Mouse (Mus musculus) forebrain, embryonic 14.5 days (tissue): ENCODE results near the gene Pank4. TPM values are rescaled to one million over a fixed set of nuclear protein-coding genes. Genes with fewer than 3 reads are reported as not detected.

Experiments
- ATAC-seq: fragments of 200-750 bp; cut with Nextera tagmentation; 2 replicates; pipeline ENCODE4 v1.8.0; 2017; ENCODE audit warnings: mild to moderate bottlenecking, moderate library complexity
- DNase-seq: peaks from one replicate; pipeline ENCODE4 v3.0.0-alpha.2; 2015; ENCODE audit warnings: low spot score
- H3K27ac ChIP-seq: fragments of 300-500 bp; sonication (generic); 2 replicates; pipeline ENCODE4 v1.5.1; 2014; ENCODE audit warnings: low read depth, mild to moderate bottlenecking, control low read depth, low read length, moderate library complexity
- H3K27me3 ChIP-seq: fragments of 300-500 bp; sonication (generic); replicated peaks from 2 replicates; pipeline ENCODE4 v1.6.1; 2014; ENCODE audit warnings: low read length, control low read depth, mixed read lengths; ENCODE audit not compliant: control insufficient read depth, insufficient read depth
- H3K36me3 ChIP-seq: fragments of 300-500 bp; sonication (generic); 2 replicates; pipeline ENCODE4 v1.6.1; 2014; ENCODE audit warnings: low read length, control low read depth; ENCODE audit not compliant: control insufficient read depth, insufficient read depth
- H3K4me1 ChIP-seq: fragments of 300-500 bp; sonication (generic); 2 replicates; pipeline ENCODE4 v1.6.1; 2014; ENCODE audit warnings: antibody characterized with exemption, low read length, control low read depth; ENCODE audit not compliant: control insufficient read depth, insufficient read depth
- H3K4me2 ChIP-seq: fragments of 300-500 bp; sonication (generic); 2 replicates; pipeline ENCODE4 v1.6.1; 2014; ENCODE audit warnings: mild to moderate bottlenecking, control low read depth, low read length
- H3K4me3 ChIP-seq: fragments of 300-500 bp; sonication (generic); 2 replicates; pipeline ENCODE4 v1.5.1; 2014; ENCODE audit warnings: low read depth, low read length, control low read depth
- H3K9ac ChIP-seq: fragments of 300-500 bp; sonication (generic); 2 replicates; pipeline ENCODE4 v1.6.1; 2014; ENCODE audit warnings: mild to moderate bottlenecking, low read length, control low read depth, moderate library complexity
- H3K9me3 ChIP-seq: fragments of 300-500 bp; sonication (generic); replicated peaks from 2 replicates; pipeline ENCODE4 v1.6.1; 2016; ENCODE audit warnings: low read length, control low read depth, mixed read lengths; ENCODE audit not compliant: control insufficient read depth
- WGBS: fragments of 180-500 bp; shearing (Covaris S2); extraction: QIAGEN DNeasy Blood & Tissue Kit; methylation state at CpG from one replicate; pipeline ENCODE4 v1.1.7; 2014; 5-methylcytosine and 5-hydroxymethylcytosine counted together
- polyA plus RNA-seq: library from polyadenylated mRNA; unstranded; fragments of >200 nt; fragmentation: Nextera tagmentation; extraction: Ambion mirVana; gene quantifications from 2 replicates; pipeline ENCODE4 v1.2.1, GENCODE M21; 2014

Gene Pank4
- polyA plus RNA-seq, 1 experiment from 2014 or later = 34.6 TPM

DNA sequence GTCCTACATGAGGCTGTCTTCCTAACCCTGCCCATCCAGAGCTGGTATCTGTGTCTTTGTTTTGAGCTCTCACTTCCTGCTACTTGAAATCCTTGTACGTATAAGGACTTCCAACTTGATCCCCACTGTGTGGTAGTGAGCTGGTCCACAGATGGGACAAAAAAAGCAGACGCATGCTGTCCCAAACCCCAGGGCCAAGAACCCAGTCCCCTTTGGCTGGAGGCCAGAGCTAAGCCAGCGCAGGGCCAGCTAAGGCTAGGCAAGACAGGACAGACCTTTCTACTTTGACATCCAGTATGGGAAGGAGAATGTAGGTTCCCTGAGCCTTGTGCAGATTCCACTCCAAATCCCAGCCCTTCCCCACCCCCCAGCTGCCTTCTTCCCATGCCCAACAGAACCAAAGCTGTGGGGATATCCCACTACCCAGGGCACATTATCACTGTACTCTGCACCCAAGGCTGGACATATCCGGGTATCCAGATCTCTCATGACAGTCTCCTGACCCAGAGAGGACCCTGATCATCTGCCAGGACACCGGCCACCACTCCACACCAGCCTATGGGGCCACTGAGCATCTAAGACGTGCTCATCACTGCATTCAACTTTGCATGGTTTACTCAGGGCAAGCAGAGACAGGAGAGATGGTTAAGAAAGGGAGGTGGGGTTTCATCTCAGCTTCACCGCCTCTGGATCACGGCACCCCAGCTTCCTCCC, 47.5 kb downstream of the Pank4 start:
- Histone ChIP-seq H3K27ac (no peak overlapping the region), H3K4me2 (no peak overlapping the region), H3K9ac (no peak overlapping the region), H3K27me3 (no peaks in the 10 kb centered on the region), H3K4me3 (no peak overlapping the region), H3K36me3 (no peaks in the 10 kb centered on the region), H3K4me1 (no peaks in the 10 kb centered on the region), H3K9me3 (no peaks in the 10 kb centered on the region)
- 75% methylated on average over 8 of the region's 8 CpGs for WGBS
- DNase-seq (no peak), ATAC-seq (no peak)

- WGBS = 81% methylated on average over 2 of the region's 2 CpGs
- H3K9me3 ChIP-seq = no peaks in the 10 kb centered on the region
- no peak for DNase-seq
- no peak overlapping the region for H3K4me2 ChIP-seq
- H3K27me3 ChIP-seq = no peaks in the 10 kb centered on the region
- no peak overlapping the region for H3K9ac ChIP-seq
- H3K27ac ChIP-seq = no peak overlapping the region
- no peak for ATAC-seq
- no peaks in the 10 kb centered on the region; the same call in 1 of the 2 replicates for H3K4me1 ChIP-seq
- no peak overlapping the region for H3K4me3 ChIP-seq
- H3K36me3 ChIP-seq = no peaks in the 10 kb centered on the region
Observed at GRCm38 (mm10) chr4:155012115-155012514, 48.2 kb downstream of the Pank4 start.

DNA sequence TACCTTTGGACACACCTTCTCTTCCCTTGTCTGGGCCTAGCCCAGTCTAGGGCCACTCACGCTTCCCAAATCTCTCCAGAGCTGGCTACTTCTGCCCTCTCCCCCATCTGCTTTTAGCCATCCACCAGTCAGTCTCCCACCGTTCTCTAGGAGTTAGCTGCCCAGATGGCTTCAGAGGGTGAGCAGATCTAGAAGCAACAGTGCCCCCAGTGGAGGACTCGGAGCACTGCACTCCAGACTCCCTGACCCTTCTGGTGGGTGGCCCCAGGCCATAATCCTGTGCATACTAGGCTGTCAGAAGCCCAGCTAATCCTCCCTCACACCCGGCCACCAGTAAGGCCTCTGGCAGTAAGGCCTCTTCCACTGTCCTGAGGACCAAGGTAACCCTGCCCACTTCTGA, 48.9 kb downstream of the Pank4 start:
- Histone ChIP-seq H3K4me1 (peaks cover 2% of the 10 kb centered on the region; the same call in 1 of the 2 replicates), H3K4me3 (no peak overlapping the region), H3K27me3 (no peaks in the 10 kb centered on the region), H3K9me3 (no peaks in the 10 kb centered on the region), H3K36me3 (no peaks in the 10 kb centered on the region), H3K9ac (no peak overlapping the region), H3K4me2 (no peak overlapping the region), H3K27ac (no peak overlapping the region)
- WGBS = 2% methylated on average over 4 of the region's 4 CpGs
- peak; percentile 80 for DNase-seq
- ATAC-seq = peak; percentile 52

DNA sequence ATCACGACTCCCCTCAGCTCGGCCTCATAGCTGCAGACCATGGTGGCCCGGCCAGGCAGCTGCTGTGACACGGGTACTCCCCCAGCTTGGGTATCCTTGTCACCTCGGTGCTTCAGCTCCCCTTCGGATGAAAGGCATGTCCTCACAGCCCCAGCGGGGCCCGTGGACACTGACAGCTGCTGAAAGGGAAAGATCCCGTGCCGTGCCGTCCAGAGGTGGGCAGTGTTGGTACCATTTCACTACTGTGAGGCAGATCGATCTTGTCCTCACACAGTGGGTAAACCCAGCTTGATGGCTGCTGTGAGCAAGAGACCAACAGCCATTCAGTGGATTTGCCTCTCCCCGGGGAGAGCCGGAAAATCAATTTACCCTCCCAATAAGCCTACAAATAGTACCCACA, 50.3 kb downstream of the Pank4 start:
- DNase-seq (no peak), ATAC-seq (no peak)
- Histone ChIP-seq H3K36me3 (no peaks in the 10 kb centered on the region), H3K4me3 (no peak overlapping the region), H3K27ac (no peak overlapping the region), H3K9me3 (no peaks in the 10 kb centered on the region), H3K4me1 (peaks cover 11% of the 10 kb centered on the region; the same call in 1 of the 2 replicates), H3K4me2 (no peak overlapping the region), H3K9ac (no peak overlapping the region), H3K27me3 (no peaks in the 10 kb centered on the region)
- 62% methylated on average over 14 of the region's 14 CpGs for WGBS

DNA sequence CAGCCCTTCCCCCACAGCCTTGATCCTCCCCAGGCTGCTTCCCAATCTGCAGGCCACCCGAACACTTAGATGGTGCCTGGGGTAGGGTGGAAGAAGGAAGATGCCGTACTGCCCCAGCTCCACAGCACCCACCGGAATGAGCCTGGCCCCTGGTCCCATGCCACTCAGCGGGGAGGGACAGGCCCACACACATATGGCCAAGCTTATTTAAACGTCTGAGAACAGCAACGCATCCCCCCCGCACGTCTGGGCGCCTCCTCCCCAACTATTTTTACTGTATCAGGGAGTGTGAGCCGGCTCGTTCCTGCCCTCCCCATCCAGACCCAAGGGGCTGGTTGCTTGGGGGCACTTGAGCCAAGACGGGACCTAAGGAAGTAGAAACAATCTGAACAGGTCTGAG, 50.9 kb downstream of the Pank4 start:
- Histone ChIP-seq H3K27ac (no peak overlapping the region), H3K4me3 (no peak overlapping the region), H3K9ac (no peak overlapping the region), H3K4me1 (peaks cover 16% of the 10 kb centered on the region), H3K27me3 (no peaks in the 10 kb centered on the region), H3K9me3 (no peaks in the 10 kb centered on the region), H3K36me3 (no peaks in the 10 kb centered on the region), H3K4me2 (no peak overlapping the region)
- DNase-seq = no peak
- no peak for ATAC-seq
- 70% methylated on average over 12 of the region's 12 CpGs for WGBS

DNA sequence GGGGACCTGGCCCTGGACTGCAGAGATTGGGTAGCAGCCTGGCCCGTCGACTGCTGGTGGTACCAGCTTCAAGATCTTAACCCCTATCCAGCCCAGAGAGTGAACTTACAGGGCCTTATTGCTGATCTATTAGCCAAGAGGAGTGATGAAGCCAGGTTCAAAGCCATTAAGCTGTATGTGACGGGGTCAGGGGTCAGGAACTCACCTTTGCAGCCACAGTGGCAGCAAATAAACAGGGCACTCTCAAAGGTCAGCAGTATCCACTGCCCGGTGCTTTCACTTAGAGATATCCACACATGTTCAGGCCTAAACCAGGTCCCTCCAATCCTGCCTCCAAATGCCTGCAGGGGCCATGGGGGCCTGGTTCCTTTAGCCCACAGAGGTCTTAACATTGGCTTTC, 51.6 kb downstream of the Pank4 start:
- peaks cover 18% of the 10 kb centered on the region for H3K4me1 ChIP-seq
- no peaks in the 10 kb centered on the region for H3K9me3 ChIP-seq
- H3K9ac ChIP-seq = no peak overlapping the region
- H3K27ac ChIP-seq = no peak overlapping the region
- DNase-seq = no peak
- no peak for ATAC-seq
- H3K27me3 ChIP-seq = no peaks in the 10 kb centered on the region
- H3K36me3 ChIP-seq = no peaks in the 10 kb centered on the region
- H3K4me2 ChIP-seq = no peak overlapping the region
- WGBS = 76% methylated on average over 4 of the region's 4 CpGs
- no peak overlapping the region for H3K4me3 ChIP-seq

GRCm38 (mm10) chr4:155016807-155017206, 52.9 kb downstream of the Pank4 start:
- H3K4me2 ChIP-seq = no peak overlapping the region
- H3K9ac ChIP-seq = no peak overlapping the region
- no peaks in the 10 kb centered on the region for H3K36me3 ChIP-seq
- H3K4me3 ChIP-seq = no peak overlapping the region
- no peaks in the 10 kb centered on the region for H3K9me3 ChIP-seq
- ATAC-seq = no peak
- no peak for DNase-seq
- H3K4me1 ChIP-seq = peaks cover 25% of the 10 kb centered on the region
- 68% methylated on average over 11 of the region's 11 CpGs for WGBS
- H3K27ac ChIP-seq = no peak overlapping the region; the same call in 1 of the 2 replicates
- no peaks in the 10 kb centered on the region for H3K27me3 ChIP-seq

DNA sequence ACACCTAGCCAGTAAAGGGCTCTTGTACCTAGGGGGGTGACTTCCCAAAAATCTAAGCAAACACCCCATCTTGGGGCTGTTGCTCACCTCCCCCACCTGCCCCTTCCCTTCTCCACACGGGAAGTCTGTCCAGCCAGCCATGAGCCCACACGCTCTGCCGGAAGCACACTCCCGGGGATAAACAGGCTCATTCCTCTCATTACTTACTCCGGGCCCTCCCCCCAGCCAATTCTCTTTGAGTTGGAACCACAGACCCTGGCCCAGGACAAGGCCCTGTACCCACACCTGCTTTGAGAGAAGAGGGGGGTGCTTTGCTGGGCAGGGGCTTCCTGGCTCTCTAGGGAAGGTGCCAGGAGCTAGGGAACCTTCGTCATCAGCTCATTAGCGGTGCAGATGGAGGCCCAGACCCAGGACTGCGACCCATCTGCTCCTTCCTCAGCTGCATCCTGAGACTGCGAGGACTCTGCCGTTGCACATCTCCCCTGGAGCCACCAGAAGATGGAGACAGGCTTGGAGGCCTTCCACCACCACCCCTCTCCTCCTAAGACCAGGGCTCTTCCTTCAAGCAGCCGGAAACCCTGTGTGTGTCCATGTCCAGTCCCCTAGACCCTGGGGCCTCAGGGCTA, 53.4 kb downstream of the Pank4 start:
- ATAC-seq (no peak; the same call in 1 of the 2 replicates), DNase-seq (peak; percentile 54)
- no peaks in the 10 kb centered on the region for H3K27me3 ChIP-seq
- no peaks in the 10 kb centered on the region for H3K9me3 ChIP-seq
- peak overlapping the region; percentile 40; the same call in 1 of the 2 replicates for H3K4me2 ChIP-seq
- no peaks in the 10 kb centered on the region for H3K36me3 ChIP-seq
- no peak overlapping the region; the same call in 1 of the 2 replicates for H3K27ac ChIP-seq
- no peak overlapping the region for H3K9ac ChIP-seq
- peaks cover 25% of the 10 kb centered on the region for H3K4me1 ChIP-seq
- 61% methylated on average over 11 of the region's 11 CpGs for WGBS
- H3K4me3 ChIP-seq = no peak overlapping the region

GRCm38 (mm10) chr4:155018066-155018465, 54.1 kb downstream of the Pank4 start:
- no peak overlapping the region for H3K27ac ChIP-seq
- WGBS = 72% methylated on average over 8 of the region's 8 CpGs

More at GRCm38 (mm10) chr4:155018066-155018465, 54.1 kb downstream of the Pank4 start:
- H3K27me3 ChIP-seq = no peaks in the 10 kb centered on the region
- peaks cover 25% of the 10 kb centered on the region for H3K4me1 ChIP-seq
- no peaks in the 10 kb centered on the region for H3K9me3 ChIP-seq
- no peak for ATAC-seq
- H3K9ac ChIP-seq = 0 out of 2 replicates have a peak overlapping the region, but pooled peaks have one; percentile 38
- DNase-seq = no peak
- peak overlapping the region; percentile 40; the same call in 1 of the 2 replicates for H3K4me2 ChIP-seq
- no peaks in the 10 kb centered on the region for H3K36me3 ChIP-seq
- no peak overlapping the region for H3K4me3 ChIP-seq
